Mouse (Mus musculus) spleen, postnatal 10 days (tissue): ENCODE measurements around the gene Car7.
"Not testable (repeated sequence)": the region's sequence is repeated elsewhere in the genome, so short reads cannot be mapped to it uniquely, and the experiment has no call there.

ENCODE experiments used
- DNase-seq, 2 experiments: peaks; one replicate each; pipeline ENCODE4 v3.0.0; 2021 to 2022; ENCODE audit warnings: low spot score in 2 of 2

Gene Car7

DNA sequence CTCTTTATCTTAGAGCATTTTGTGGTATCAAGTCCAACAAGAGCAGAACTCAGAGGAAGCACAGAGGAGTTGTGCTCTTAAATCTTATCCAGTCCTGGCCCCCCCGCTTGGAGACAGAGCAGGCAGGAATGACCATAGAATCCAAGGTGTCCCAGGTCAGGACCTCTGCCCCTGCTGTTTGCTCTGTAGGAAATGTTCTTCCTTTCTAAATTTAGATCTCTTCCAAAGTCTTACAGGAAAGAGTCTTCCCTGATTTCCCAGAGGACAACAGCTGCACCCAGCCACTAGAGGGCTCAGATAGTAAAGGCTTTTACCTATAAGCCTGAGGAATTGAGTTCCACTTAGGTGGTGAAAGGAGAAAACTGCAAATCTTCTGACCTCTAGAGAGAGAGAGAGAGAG, 35.1 kb downstream of the Car7 start:
- no peak for DNase-seq

- peak; percentile 75 to 89 for DNase-seq
Measured at GRCm38 (mm10) chr8:104570436-104571343, 36.2 kb downstream of the Car7 start.

DNA sequence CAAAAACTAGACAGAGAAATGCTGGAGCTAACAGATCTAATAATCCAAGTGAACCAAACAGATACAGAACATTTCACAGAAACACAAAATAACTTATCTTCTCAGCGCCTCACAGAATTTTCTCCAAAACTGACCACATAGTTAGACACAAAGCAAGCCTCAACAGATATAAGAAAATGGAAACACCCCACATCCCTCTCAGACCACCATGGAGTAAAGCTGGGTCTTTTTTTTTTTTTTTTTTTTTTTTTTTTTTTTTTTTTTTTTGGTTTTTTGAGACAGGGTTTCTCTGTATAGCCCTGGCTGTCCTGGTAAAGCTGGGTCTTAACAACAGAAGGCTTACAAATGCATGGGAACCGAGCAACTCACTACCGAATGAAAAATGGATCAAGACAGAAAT, 42.3 kb downstream of the Car7 start:
- DNase-seq = no peak

GRCm38 (mm10) chr8:104577606-104578005, 43.1 kb downstream of the Car7 start:
- DNase-seq = not testable (repeated sequence)

DNA sequence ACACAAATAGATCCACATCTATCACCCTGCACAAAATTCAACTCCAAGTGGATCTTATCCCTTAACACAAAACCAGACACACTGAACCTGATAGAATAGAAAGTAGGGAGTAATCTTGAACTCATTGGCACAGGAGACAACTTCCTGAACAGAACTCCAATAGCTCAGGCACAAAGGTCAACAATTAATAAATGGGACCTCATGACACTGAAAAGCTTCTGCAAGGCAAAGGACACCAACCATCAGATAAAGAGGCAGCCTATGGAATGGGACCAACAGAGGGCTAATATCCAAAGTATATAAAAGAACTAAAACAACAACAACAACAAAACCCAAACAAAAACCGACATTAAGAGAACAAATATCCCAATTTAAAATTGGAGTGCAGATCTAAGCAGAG, 50.0 kb downstream of the Car7 start:
- no peak for DNase-seq

GRCm38 (mm10) chr8:104590284-104590683, 55.8 kb downstream of the Car7 start:
- DNase-seq = no peak

GRCm38 (mm10) chr8:104591133-104591834, 56.8 kb downstream of the Car7 start, which contains the start of gene Pdp2:
Gene Pdp2, plus strand, starts transcription at chr8:104591451.
- DNase-seq = peak; percentile 79 to 85

DNA sequence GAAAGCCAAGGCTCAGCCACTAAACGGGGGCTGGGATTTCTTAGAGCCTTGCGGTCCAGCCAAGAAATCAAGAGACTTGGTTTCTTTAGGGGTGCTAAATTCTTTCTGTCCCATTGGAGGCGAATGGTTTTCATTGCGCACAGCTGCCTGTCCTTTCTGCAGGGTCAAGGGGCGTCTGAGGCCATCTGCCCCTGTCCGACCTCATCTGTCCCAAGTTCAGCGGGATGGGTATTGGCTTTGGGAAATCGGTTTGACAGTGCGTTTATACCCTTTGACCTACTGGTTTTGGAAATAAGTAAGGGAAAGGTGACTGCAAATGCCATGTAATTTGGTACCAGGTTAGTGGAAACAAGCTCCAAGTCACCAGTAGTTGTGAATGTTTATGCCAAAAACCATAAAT, 57.4 kb downstream of the Car7 start:
- DNase-seq = no peak

DNA sequence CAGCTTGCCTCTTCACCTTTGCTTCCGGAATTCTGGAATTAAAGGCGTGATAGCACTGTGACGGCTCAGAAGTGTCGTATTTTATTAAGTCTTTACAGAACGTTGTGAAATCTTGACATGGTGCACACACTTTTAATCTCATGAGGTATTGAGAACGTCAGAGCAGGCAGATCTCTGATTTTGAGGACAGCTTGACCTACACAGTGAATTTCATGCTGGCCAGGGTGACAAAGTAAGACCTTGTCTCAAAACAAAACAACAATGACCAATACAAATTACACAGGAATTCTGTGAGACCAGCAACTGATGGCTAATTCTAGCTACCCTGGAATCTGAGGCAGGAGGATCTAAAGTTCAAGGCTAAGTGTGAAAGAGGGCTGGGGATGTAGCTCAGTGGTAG, 58.1 kb downstream of the Car7 start:
- DNase-seq = no peak

DNA sequence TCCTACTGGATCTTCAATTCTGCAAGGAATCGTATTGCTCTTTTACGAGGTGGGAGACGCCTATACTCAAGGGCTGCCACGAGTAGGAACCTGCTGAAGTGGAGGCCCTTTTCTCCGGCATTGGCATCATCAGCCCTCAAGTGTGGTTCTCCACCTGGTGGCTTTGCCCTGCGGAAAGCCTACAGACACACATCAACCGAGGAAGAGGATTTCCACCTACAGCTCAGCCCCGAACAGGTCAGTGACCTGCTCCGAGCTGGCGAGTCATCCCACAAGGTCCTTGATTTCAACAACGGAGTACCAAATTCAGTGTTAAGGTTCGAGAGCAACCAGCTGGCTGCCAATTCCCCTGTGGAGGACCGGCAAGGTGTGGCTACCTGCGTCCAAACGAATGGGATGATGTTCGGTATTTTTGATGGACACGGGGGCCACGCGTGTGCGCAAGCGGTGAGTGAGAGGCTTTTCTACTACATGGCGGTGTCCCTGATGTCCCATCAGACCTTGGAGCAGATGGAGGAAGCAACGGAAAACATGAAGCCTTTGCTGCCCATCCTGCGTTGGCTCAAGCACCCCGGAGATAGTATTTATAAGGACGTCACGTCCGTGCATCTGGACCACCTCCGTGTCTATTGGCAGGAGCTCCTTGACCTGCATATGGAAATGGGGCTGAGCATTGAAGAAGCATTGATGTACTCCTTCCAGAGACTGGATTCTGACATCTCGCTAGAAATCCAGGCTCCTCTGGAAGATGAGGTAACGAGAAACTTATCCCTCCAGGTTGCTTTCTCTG, 59.2 kb downstream of the Car7 start:
- DNase-seq = no peak

GRCm38 (mm10) chr8:104594611-104595362, 60.3 kb downstream of the Car7 start:
- DNase-seq = no peak

- peak in 1 of 2 experiments; percentile 37 for DNase-seq
Measured at GRCm38 (mm10) chr8:104595773-104596536, 61.5 kb downstream of the Car7 start.

- no peak for DNase-seq
Measured at GRCm38 (mm10) chr8:104597656-104598055, 63.2 kb downstream of the Car7 start.

DNA sequence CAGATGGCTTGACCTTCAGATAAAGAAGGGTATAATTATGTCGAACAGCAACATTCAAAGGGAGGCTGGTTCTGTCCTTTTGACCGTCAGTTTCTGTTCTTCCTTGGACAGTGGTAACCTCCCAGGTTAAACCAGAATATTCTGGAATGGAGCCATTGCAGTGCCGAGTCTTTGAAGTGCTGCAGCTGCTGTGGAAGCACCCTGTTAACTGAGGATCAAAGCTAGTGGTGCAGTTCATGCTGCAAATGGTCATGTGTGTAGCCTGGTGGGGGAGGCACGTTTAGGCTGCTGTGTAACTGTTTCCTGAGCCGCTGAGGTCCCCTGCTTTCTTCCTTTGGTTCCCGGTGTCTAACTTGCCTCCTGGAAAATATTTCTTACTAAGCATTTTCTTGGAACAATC, 64.0 kb downstream of the Car7 start:
- no peak for DNase-seq
